Mouse (Mus musculus) E14TG2a.4 (cell line): Measurements from ENCODE around the gene Osbpl3.

ENCODE experiments used
- CTCF ChIP-seq: conservative IDR thresholded peaks from 2 replicates; pipeline ENCODE4 v1.5.1; 2014; ENCODE audit warnings: low read length
- NANOG ChIP-seq: IDR thresholded peaks from 2 replicates; pipeline ENCODE4 v1.6.1; 2014; ENCODE audit warnings: borderline replicate concordance, low read length, mixed read lengths
- POU5F1 ChIP-seq: IDR thresholded peaks from 2 replicates; pipeline ENCODE4 v1.6.1; 2014; ENCODE audit warnings: low read length, borderline replicate concordance

DNA sequence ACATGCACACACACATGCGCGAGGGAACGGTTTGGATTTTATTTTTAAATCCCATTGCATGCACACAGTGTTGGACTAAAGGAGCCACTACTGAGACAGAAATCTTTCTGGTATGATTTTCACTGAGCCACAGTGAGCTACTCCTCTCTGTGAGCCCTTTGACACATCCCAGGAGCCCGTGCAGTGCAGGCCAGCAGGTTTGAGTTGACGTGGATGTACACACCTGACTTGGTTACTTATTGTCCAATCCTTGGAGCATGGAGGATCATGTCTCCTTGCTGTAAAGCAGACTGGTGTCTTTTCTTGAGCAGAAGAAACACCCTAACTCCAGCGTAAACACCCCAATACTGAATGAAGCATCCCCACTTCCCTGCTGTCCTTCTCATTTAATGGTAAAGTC lies 57.7 kb downstream of the Osbpl3 start:
- TF ChIP-seq CTCF = no peak
- TF ChIP-seq POU5F1 = no peak
- no peak for TF ChIP-seq NANOG
